Mouse (Mus musculus): ENCODE measurements around the gene Zfp853. TPM values are rescaled to one million over a fixed set of nuclear protein-coding genes. Genes with fewer than 3 reads are reported as not detected.

Zfp853 gene
- polyA plus RNA-seq, 1 experiment from 2014 or later: 0.12 TPM

- Histone ChIP-seq H3K4me3 (no peak overlapping the region), H3K4me2 (replicated peaks) (no peak overlapping the region), H3K27ac (no peak overlapping the region), H3K9ac (no peak overlapping the region), H3K9me3 (no peaks in the 10 kb centered on the region), H3K4me1 (no peaks in the 10 kb centered on the region), H3K27me3 (0 out of 2 replicates have a peak, but pooled peaks cover 3% of the 10 kb centered on the region), H3K36me3 (peaks cover 86% of the 10 kb centered on the region)
- 96% methylated on average over 26 of the region's 26 CpGs for WGBS
- no peak for ATAC-seq (ENCODE audit: insufficient number of reproducible peaks, insufficient read depth, low FRiP score, low TSS enrichment)
Measured at GRCm38 (mm10) chr5:143244926-143245325, 48.5 kb downstream of the Zfp853 start.

Other genes starting within 250 kb of the Zfp853 start
- gene Rnf216, start 180.6 kb downstream of the Zfp853 start, polyA plus RNA-seq (2016; fragmentation: Nextera tagmentation; extraction: Ambion mirVana): 56.4 and 56.9 TPM in 2 replicates
- 0.05 and 0.09 TPM in 2 replicates for gene Olfr718-ps1, start 146.0 kb downstream of the Zfp853 start, polyA plus RNA-seq (2016; fragmentation: Nextera tagmentation; extraction: Ambion mirVana)
- 19.3 TPM in 2 replicates for gene Rbak, start 112.8 kb downstream of the Zfp853 start, polyA plus RNA-seq (2016; fragmentation: Nextera tagmentation; extraction: Ambion mirVana)
- not detected in 2 replicates for gene Spdye4b, start 112.6 kb downstream of the Zfp853 start, polyA plus RNA-seq (2016; fragmentation: Nextera tagmentation; extraction: Ambion mirVana)
- not detected in 2 replicates for gene Spdye4a, start 66.7 kb downstream of the Zfp853 start, polyA plus RNA-seq (2016; fragmentation: Nextera tagmentation; extraction: Ambion mirVana)
- gene Zfp12, start 58.5 kb downstream of the Zfp853 start, polyA plus RNA-seq (2016; fragmentation: Nextera tagmentation; extraction: Ambion mirVana): 26.6 and 27.2 TPM in 2 replicates
- 9.7 and 10.1 TPM in 2 replicates for gene Zfp316, start 23.6 kb downstream of the Zfp853 start, polyA plus RNA-seq (2016; fragmentation: Nextera tagmentation; extraction: Ambion mirVana)
- 49.5 and 51.2 TPM in 2 replicates for gene E130309D02Rik, start 21.7 kb upstream of the Zfp853 start, polyA plus RNA-seq (2016; fragmentation: Nextera tagmentation; extraction: Ambion mirVana)
- 85.6 and 85.8 TPM in 2 replicates for gene Zdhhc4, start 35.6 kb upstream of the Zfp853 start, polyA plus RNA-seq (2016; fragmentation: Nextera tagmentation; extraction: Ambion mirVana)
- gene Grid2ip, start 63.7 kb upstream of the Zfp853 start, polyA plus RNA-seq (2016; fragmentation: Nextera tagmentation; extraction: Ambion mirVana): 0.27 and 0.28 TPM in 2 replicates
- gene Kdelr2, start 110.2 kb upstream of the Zfp853 start, polyA plus RNA-seq (2016; fragmentation: Nextera tagmentation; extraction: Ambion mirVana): 288 and 302 TPM in 2 replicates
- gene Daglb, start 171.0 kb upstream of the Zfp853 start, polyA plus RNA-seq (2016; fragmentation: Nextera tagmentation; extraction: Ambion mirVana): 11.3 and 12.0 TPM in 2 replicates
- gene Rac1, start 234.4 kb upstream of the Zfp853 start, polyA plus RNA-seq (2016; fragmentation: Nextera tagmentation; extraction: Ambion mirVana): 416 and 448 TPM in 2 replicates